Mouse (Mus musculus) skeletal muscle tissue, adult 2 months (tissue): Measurements from ENCODE around the gene Polr2c.

ENCODE experiments used
- DNase-seq: peaks from one replicate; pipeline ENCODE4 v3.0.0-alpha.2; 2012; ENCODE audit warnings: low read depth, low spot score

The Polr2c gene

DNA sequence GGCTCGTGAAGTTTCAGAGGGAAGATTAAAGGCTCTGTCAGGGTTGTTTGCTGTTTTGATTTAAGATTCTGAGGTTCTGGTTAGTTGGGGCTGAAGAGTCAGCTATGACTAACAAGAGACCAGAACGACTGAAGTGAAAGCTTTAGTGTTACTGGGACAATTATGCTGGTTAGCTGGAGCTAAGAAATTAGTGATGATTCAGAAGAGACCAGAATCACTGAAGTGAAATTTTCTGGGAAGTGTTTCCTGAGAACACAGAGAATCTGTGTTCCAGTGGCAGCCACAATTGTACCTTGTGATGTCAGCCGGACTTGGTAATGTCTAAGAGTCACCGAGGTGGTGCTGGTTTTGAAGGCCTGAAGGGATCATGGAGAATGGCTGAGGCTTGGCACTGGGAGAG is 23.5 kb downstream of the Polr2c start:
- DNase-seq, result no peak

DNA sequence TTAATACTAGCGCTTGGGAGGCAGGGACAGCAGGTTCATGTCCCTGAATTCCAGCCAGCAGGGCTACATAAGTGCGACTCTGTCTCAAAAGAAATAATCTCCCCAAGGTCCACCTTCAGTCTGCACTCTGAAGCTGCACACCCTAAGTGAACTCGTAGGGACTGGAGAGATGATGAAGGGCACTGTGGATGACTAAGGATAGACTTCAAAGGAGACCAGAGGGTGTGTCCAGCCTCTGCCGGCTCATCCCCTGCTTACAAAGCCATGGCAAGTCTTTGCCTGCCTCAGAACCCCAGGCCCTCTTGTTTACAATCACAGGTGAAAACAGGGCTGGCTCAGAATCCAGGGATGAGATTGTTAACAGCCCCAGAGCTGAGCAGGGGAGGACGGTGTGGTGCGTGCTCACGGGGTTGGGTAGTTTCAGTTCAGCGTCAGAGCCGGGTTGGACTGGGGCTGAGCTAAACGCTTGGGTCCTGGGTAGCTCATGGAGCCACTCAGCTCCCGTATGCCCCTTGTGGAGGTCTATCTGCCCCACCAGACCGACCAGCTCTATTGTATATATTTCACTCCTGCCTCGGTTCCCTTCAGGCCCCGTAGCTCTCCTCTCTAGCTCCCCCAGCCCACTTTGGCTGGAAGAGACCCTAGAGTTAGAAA is 31.3 kb downstream of the Polr2c start:
- DNase-seq, result no peak

DNA sequence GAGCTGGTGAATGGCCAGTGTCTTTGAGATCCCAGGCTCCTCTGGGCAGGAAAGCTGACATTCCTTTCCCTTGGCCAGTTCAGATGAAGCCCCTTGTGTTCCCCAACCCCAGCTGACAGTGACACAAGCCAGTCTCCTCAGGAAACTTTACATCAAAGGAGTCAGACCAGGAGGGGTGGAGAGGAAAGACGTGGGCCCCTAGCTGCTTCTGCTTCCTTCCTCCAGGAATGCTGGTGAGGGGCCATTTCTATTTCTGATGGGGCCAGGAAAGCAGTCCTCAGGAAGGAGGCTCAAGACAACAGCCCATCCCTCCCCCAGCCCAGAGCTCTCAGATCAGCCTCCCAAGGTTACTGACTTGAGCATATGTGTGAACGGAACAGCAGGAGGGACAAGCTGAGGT is 35.7 kb downstream of the Polr2c start:
- no peak for DNase-seq

DNA sequence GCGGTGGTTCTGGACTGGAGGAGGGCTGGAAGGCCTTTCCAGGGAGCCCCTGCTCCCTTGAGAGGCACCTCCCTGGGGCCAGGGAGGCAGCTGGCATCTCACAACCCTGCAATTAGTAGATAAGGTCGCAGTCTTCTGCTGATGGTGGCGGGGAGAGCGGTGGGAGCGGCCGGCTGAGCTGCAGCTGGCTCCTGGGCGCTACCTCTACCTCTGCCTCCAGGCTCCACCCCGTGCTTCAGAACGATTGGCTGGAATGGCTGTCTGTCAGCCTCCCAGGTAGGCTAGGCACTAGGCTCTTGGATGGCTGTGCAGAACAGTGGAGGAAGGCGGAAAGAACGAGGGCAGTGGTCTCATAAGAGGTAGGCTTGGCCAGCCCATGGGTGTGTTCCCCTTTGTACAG is 42.0 kb downstream of the Polr2c start:
- no peak for DNase-seq

DNA sequence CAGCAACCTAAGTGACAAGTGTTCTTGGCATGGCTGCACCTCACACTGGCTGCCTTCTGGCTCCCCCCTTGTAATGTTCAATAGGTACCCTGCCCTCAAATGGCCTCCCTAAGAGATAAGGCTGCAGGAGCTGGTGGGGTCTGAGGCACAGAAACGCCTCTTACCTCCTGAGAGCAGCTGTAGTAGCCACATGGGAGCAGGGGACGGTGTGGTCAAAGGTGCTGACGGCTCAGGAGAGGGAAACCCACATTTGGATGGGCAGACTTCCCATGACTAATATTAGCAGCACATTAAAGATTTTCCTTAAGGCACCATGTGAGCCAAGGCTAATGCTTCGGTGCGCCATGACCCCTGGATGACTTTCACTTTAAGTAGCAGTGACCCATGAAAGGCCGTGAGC is 43.4 kb downstream of the Polr2c start:
- DNase-seq, result no peak

DNA sequence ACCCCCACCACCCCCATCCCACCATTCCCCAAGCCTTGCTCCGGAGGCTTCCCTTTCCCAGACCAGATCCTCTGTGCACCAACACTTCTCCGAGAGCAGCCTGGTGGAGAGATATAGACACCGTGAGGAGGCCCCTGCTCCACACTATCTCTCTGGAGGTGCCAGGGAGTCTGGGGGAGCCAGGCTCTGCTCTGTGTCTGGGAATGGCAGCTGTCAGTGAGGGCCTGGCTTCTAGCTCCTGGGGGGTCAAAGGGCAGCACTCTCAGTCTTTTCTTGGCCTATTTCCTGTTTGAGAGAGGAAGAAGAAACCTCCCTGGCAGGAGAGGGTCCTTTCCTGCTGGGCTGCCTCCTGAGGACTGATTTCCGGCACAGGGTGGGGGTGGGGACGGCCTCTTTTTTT is 43.8 kb downstream of the Polr2c start:
- no peak for DNase-seq

DNA sequence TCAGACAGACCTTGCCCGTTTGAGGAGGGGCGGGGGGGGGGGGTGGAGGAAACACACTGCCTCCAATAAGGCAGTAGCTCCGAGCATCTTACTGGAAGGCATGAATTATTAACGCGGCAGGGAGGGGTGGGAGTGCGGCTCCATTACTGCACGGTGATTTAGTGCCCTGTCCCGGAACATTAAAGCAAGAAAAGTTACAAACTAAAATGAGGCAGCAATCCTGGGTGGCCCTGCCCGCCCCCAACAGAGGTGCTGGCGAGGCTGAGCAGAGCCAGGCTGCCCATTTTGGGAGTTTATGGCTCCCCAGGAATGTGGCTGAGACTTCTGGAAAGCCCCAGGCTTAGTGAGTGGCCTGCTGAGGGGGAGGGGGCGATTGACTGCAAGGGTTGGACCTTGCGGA is 46.5 kb downstream of the Polr2c start:
- DNase-seq, result no peak

DNA sequence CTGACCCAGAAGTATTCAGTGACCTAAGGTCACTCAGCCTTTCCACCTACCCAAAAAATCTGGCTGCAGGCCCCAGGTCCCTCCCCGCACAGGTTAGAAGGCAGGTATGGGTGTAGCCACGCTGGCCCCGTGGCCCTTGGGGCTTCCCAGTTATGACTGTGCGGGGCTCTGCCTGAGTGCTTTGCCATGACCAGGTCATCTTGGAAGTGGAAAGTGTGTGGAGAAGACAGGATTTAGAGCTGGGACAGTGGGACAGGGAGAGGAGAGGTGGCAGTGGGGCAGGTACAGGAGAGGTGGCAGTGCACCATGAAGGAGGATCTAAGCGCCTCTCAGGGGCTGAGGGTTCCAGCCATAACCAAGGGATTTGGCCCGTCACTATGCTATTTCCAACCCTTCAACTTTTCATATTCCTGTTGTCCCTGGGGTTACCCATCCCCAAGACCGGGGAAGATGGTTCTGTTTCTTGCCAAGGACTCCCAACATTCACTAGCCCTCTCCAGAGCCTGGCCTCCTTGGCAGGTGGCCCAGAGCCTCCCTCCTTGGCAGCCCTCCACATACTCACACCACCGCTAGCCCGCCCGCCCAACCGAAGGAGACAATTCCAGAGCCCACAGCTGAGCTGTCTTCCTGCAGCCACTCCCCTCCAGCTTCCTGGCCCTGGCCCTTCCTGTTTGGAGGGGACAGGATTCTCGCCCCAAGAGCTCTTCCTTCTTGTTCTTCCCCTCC is 47.4 kb downstream of the Polr2c start:
- DNase-seq, result peak; percentile 70

DNA sequence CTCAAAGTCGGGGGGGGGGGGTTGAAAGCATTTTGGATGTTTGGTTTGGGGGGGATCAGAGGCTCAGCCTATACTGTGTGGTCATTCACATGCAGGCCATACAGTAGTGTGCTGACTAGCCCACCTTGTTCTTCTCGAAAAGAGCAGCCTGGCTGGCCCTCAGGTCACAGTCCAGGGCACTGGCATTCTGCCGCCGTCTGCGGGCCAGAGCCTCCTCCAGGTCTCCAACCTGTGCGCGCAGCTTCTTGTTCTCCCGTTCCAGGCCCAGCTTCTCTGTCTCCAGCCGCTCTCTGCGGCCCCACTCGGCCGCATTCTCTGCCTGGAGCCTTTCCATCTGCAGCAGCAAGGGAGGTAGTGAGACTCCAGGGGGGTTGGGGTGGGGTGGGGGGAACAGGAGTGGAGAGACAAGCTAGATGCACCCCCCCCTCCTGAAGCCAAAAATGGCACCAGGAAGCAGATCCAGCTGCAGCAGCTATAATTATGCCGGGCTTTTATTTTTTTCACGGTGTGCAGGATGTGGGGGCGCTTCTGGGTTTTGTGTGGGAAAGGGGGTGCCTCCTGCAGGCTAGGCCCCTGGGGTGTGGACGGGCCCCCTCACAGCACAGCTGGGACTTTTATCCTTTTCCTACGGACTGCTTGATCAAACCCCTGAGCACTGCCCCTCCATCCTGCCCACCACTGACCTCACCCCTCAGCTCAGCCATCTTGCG is 50.5 kb downstream of the Polr2c start:
- DNase-seq, result no peak

DNA sequence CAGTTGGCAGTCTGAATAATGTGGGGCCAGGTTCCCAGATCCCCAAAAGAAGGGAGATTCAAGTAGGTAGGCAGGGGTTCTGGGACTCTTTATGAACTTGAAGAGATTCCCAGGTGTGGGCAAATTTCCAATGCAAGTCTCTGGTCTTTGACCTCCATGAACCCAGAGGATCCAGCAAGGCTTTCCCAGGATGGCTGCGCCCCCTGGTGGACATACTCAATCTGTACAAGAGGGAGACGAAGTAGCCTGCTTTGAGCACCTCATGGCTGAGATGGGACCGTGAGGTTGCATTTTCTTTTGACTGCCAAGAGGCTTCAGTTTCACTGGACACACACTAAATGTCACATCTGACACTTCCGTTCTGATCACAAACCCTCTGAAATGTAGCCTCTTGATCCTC is 51.6 kb downstream of the Polr2c start:
- peak; percentile 81 for DNase-seq

DNA sequence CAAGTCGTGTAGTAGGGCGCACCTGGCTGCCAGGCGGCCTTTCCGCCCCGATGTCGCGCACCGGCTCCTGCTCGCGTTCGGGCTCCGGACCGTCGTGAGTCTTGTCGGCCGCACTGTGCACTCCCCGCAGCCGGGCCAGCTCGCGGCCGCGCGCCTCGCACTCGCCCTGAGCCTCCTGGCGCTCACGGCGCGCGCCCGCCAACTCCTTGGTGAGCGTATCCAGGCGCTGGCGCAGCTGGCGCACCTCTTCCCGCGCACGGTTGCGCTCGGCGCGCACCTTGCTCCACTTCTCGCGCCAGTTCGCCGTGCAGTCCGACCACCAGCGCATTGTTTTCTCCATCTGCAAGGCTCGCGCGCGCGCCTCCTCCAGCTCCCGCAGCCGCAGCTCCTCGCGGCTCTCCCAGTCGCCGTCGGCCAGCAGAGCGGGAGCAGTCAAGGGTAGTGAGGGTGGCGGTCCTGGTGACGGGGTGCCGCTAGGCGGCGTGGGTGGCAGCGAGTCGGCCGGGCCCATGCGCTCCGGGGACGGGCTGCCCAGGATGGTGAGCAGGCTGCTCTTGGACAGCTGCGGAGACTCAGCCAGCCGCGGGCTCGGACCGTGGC is 55.9 kb downstream of the Polr2c start:
- no peak for DNase-seq

DNA sequence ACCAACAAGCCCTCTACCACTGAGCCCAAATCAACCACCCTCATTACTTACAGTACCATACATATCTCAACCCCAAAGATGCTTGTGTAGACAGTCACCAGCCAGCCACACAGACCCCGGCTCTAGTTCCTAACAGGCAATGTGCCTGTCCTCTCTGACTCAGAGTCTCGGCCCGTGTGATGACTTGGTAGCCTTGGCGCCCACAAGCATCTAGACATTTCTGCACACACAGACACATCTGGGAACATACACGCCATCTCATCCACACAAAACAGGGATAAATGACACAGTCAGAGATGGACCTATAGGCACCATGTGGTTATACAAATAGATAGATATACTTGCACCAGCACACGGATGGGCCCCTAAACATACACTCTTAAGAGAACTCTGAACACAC is 57.0 kb downstream of the Polr2c start:
- DNase-seq, result no peak

DNA sequence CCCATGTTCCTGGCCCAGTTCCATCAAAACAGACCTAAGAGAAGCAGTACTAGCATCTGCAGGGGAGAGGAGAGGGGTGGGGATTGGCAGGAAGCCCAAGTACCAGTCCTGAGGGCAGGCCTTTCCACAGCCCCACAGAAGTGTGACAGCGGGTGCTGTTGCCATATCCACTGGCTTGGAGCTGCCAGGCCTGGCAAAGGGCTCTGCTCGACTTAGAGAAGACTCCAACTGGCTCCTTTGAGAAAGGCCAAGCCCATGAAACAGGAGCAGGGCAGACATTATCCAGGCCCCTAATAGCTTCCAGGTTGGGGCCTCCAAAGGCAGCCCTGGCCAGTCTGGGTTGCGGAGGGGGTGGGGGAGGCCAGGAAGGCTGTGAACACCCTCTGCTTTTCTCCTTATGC is 57.5 kb downstream of the Polr2c start:
- peak; percentile 82 for DNase-seq

DNA sequence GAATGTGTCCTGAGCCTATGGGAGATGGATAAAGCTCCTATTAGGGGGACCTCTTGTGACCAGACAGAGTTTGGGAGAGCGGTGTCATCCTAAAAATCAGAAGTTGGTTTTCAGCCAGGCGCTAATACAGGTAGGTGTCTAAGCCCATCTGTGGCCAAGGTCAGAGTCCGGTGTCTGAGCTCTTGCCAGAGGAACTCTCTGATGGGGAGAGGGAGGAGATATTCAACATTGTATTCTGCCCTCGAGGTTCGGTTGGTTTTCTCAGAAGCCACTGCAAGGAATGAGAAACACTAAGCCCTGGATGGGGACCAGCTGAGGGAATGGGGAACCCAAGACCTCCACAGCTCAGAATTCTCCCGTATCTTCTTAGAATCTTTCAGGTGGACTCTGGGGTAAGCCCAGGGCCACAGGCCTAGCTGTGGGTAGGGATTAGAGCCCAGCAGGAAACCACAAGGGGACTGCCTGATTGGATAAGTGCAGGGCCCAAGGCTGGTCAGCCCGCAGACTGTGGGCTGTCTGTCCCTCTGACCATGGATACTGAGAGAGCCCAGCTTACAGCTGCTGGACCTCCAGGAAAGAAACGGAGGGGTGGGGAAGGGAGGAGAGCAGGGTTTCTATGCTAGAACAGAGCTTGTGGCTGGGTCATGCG is 59.2 kb downstream of the Polr2c start:
- no peak for DNase-seq

DNA sequence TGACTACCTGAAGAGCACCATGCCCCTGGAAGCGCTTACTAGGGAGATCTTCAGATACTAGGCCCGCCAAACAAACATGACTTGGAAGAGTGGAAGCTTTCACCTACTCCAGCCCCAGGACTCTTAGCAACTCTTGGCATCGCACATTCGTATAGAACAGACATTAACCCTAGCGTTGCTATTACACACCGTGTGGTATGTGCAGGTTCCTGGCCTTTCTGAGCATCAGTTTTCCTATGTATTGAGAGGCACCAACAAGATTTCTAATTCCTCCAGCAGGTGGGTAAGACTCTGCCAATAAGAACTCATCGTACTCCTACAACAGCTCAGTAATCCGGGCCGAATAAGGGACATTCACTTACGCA is 59.7 kb downstream of the Polr2c start:
- no peak for DNase-seq

DNA sequence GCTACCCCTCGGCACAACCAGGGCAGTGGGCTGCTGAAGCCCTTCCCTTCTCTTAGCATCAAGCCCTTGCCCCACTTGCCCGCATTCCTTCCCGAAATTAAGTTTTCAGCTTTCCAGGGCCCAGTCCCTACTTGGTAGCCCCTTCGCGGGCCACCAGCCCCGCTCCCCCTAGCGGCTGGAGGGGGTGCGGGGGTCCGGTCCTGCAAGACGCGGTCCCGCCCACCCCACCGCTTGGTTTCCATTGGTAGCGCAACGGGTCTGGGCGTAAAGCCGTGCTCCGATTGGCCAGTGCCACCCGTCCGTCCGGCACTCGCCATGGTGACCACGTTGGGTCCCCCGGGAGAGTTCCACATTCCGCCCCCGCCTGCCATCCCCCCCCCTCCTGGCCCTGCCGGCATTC is 60.1 kb downstream of the Polr2c start:
- peak; percentile 96 for DNase-seq

DNA sequence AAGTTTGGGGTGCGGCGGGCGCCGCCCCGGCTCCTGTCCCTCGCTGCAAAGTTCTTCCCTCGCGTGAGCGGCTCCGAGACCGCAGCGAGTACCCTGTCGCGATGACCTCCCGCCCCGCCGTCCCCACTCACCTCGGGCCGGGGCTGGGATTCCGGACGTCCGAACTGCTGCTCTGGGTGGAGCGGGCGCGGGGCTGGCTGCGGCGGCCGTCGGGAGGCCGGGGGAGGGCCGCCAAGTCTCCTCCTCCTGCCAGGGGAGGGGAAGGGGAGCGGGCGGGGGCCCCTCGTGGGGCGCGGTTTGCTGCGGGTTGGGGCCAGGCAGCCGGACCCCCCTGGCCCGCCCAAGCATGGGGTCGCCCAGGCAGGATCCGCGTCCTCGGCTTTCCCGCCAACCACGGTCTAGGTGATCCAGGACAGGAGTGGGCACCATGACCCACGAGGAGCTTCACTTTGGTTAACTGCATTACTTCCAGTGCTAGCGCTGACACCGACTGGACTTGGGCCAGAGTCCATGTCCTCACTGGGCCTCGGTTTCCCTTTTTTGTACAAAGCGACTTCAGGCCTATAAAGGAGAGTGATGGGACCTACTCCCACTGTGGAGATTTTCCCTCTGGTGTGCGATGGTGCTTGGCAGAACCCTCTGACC is 60.7 kb downstream of the Polr2c start, which contains the start of gene Ccdc102a:
Ccdc102a (minus strand) TSS at position 248 of the 645 bp plus-strand sequence.
- no peak for DNase-seq

DNA sequence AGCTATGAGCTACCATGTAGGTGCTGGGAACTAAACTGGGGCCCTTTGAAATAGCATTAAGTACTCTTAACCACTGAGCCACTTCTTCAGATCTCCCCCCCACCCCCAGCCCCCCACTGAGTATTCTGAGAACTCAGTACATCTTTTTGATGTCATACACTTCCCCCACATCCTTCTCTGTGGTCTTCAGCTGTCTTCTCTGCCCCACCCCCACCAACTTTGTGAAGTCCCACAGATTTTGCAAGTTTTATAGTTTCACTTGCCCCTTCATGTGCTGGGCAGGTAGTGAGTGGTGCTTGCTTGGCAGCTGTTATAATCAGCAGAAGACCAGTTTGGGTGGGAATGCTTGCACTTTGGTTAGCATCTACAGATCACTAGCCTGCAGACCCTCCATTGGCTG is 62.0 kb downstream of the Polr2c start:
- DNase-seq, result no peak

DNA sequence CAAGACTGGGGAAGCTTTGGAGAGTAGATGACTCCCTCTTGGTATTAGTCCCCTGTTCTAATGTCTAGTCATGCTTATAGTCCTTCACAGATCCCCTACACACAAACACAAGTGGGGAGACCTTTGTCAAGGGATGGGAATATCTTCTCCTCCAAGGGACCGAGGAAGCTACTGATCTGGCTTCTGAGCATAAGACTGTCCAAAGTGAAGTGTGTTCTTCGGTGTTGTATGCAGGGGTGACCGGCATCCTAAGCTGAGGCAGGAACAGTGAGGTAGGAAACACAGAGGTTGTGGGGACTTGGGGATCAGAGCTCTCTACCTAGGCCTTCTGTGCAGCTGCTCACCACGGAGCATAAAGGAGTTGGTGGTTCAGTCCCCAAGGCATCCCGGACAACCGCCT is 64.9 kb downstream of the Polr2c start:
- DNase-seq, result no peak

DNA sequence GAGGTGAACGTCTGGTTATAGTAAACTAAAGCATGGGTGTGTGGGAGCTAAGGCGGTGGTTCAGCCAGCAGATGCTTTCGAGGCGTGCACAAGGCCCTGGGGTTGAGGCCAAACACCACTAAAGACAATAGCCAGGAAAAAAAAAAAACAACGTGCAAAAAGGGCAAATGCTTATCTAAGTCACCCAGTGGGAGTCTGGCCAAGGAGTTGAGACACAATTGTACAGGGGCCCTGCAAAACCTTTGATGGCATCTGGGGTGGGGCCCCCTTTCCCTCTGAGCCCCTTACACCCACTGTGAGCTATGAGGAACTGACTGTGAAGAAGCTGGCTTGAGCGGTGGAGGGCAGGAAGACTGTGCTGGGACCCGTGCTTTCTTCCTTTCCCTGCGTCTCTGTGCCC is 65.4 kb downstream of the Polr2c start:
- no peak for DNase-seq
